Mouse (Mus musculus): ENCODE results near the gene Zfp64.

The Zfp64 gene

DNA sequence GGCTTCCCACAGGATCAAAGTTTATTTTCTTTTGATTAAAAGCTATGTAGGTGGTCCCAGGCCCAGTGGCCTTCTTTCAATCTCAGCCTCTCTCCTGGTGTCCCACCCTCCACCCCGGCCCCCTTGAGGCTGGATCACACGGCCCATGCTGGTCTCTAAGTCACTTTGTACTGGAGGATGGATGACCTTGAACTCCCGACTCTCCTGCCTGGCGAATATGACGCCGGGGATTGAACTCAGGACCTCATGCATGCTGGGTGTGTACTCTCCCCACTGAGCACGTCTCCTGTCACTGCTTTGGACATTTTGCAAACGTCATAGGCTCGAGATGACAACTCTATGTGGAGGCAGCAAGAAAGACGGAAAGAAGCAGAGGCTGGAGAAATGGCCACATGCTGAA, 103.8 kb downstream of the Zfp64 start:
- no peak for DNase-seq (ENCODE audit: low spot score in 2 of 2)

- DNase-seq (ENCODE audit: low spot score in 2 of 2), result no peak
These were observed 106.8 kb downstream of the Zfp64 start for GRCm38 (mm10) chr2:168848553-168848952.

DNA sequence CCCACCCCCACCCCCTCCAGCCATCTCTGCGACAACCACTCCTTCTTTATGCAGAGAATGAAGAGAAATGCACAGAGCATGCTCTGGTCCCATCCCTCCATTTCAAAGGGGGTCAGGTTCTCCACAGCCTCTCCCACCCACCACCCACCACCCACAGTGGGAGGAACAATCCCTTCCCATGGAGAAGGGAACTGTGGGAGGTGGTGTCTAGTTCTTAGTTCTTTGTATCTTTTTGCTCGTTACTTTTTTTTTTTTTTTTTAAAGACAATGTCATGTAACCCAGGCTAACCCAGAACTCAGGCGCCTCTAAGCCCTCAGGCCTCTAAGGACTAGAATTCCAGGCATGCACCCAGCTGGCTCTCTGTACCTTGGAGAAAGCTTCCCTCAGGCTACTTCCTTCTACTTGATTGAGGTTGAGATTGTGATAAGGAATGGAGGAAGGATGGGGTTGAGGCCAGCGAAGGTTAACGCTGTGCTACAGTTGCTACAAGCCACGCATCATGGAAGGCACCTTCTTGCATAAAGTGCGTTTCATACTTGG, 109.1 kb downstream of the Zfp64 start:
- DNase-seq (ENCODE audit: low spot score in 2 of 2), result no peak
